Mouse (Mus musculus) kidney, postnatal 0 days (tissue): Measurements from ENCODE around the gene 1700024P04Rik. TPM values are rescaled to one million over a fixed set of nuclear protein-coding genes. Genes with fewer than 3 reads are reported as not detected.

Source experiments
- ATAC-seq: fragments of 200-750 bp; cut with Nextera tagmentation; replicated peaks from 2 replicates; pipeline ENCODE4 v1.8.0; 2017; ENCODE audit warnings: low read depth, moderate number of reproducible peaks, moderate TSS enrichment, moderate library complexity; ENCODE audit not compliant: low FRiP score
- DNase-seq: peaks from one replicate; pipeline ENCODE4 v3.0.0-alpha.2; 2016; ENCODE audit warnings: low spot score
- H3K27ac ChIP-seq: fragments of 300-500 bp; sonication (generic); 2 replicates; pipeline ENCODE4 v1.5.1; 2014; ENCODE audit warnings: mild to moderate bottlenecking
- H3K27me3 ChIP-seq: fragments of 300-500 bp; sonication (generic); 2 replicates; pipeline ENCODE4 v1.6.1; 2014; ENCODE audit warnings: low read length, mixed read lengths; ENCODE audit not compliant: insufficient read depth
- H3K36me3 ChIP-seq: fragments of 300-500 bp; sonication (generic); 2 replicates; pipeline ENCODE4 v1.6.1; 2014; ENCODE audit warnings: low read length, mixed read lengths; ENCODE audit not compliant: insufficient read depth
- H3K4me1 ChIP-seq: fragments of 300-500 bp; sonication (generic); replicated peaks from 2 replicates; pipeline ENCODE4 v1.6.1; 2014; ENCODE audit warnings: antibody characterized with exemption, low read length, mixed read lengths; ENCODE audit not compliant: insufficient read depth
- H3K4me2 ChIP-seq: fragments of 300-500 bp; sonication (generic); 2 replicates; pipeline ENCODE4 v1.6.1; 2014; ENCODE audit warnings: mild to moderate bottlenecking, low read length, moderate library complexity, mixed read lengths
- H3K4me3 ChIP-seq: fragments of 300-500 bp; sonication (generic); replicated peaks from 2 replicates; pipeline ENCODE4 v1.5.1; 2014; ENCODE audit warnings: low read depth, low read length
- H3K9ac ChIP-seq: fragments of 300-500 bp; sonication (generic); 2 replicates; pipeline ENCODE4 v1.6.1; 2014; ENCODE audit warnings: low read depth, low read length
- H3K9me3 ChIP-seq: fragments of 300-500 bp; sonication (generic); replicated peaks from 2 replicates; pipeline ENCODE4 v1.6.1; 2016; ENCODE audit warnings: low read length, inconsistent platforms, mixed read lengths
- CTCF ChIP-seq: IDR thresholded peaks from 2 replicates; pipeline ENCODE4 v1.5.1; 2016; ENCODE audit warnings: antibody characterized with exemption, low read depth, mild to moderate bottlenecking, moderate library complexity
- WGBS: fragments of 180-500 bp; shearing (Covaris S2); extraction: QIAGEN DNeasy Blood & Tissue Kit; methylation state at CpG from one replicate; pipeline ENCODE4 v1.1.7; 2014; 5-methylcytosine and 5-hydroxymethylcytosine counted together
- polyA plus RNA-seq: library from polyadenylated mRNA; unstranded; fragments of >200 nt; fragmentation: Nextera tagmentation; extraction: Ambion mirVana; gene quantifications from 2 replicates; pipeline ENCODE4 v1.2.1, GENCODE M21; 2015

The 1700024P04Rik gene
- polyA plus RNA-seq, 1 experiment from 2014 or later, result not detected

- DNase-seq (no peak), ATAC-seq (no peak)
- no peak overlapping the region for H3K4me3 ChIP-seq
- H3K27me3 ChIP-seq, result no peaks in the 10 kb centered on the region
- H3K4me1 ChIP-seq, result 0 out of 2 replicates have a peak, but pooled peaks cover 4% of the 10 kb centered on the region
- no peaks in the 10 kb centered on the region for H3K36me3 ChIP-seq
- no peak overlapping the region for H3K9ac ChIP-seq
- H3K4me2 ChIP-seq, result no peak overlapping the region
- no peak overlapping the region for H3K27ac ChIP-seq
- no peak for TF ChIP-seq CTCF
- 84% methylated on average over 5 of the region's 5 CpGs for WGBS
- H3K9me3 ChIP-seq, result no peaks in the 10 kb centered on the region
Measured at GRCm38 (mm10) chr13:98966583-98966982, 17.8 kb downstream of the 1700024P04Rik start.

GRCm38 (mm10) chr13:98963612-98964011 is 20.8 kb downstream of the 1700024P04Rik start:
- no peak for TF ChIP-seq CTCF
- Histone ChIP-seq H3K9me3 (no peaks in the 10 kb centered on the region), H3K4me2 (no peak overlapping the region), H3K4me3 (no peak overlapping the region), H3K36me3 (no peaks in the 10 kb centered on the region), H3K27me3 (no peaks in the 10 kb centered on the region), H3K9ac (no peak overlapping the region), H3K4me1 (0 out of 2 replicates have a peak, but pooled peaks cover 1% of the 10 kb centered on the region), H3K27ac (no peak overlapping the region)
- no peak for DNase-seq
- 0 out of 2 replicates have a peak, but pooled peaks have one; percentile 33 for ATAC-seq
- WGBS, result 95% methylated on average over 1 of the region's 1 CpGs

- no peaks in the 10 kb centered on the region for H3K36me3 ChIP-seq
- H3K27ac ChIP-seq, result no peak overlapping the region
- WGBS, result 67% methylated on average over 2 of the region's 2 CpGs
- H3K27me3 ChIP-seq, result no peaks in the 10 kb centered on the region
- H3K4me3 ChIP-seq, result no peak overlapping the region
- no peak overlapping the region for H3K4me2 ChIP-seq
- no peak for TF ChIP-seq CTCF
- ATAC-seq (no peak), DNase-seq (no peak)
- no peaks in the 10 kb centered on the region for H3K9me3 ChIP-seq
- no peak overlapping the region for H3K9ac ChIP-seq
- no peaks in the 10 kb centered on the region for H3K4me1 ChIP-seq
Measured at GRCm38 (mm10) chr13:98958177-98958576, 26.2 kb downstream of the 1700024P04Rik start.

GRCm38 (mm10) chr13:98956209-98956608 is 28.2 kb downstream of the 1700024P04Rik start:
- Histone ChIP-seq H3K36me3 (no peaks in the 10 kb centered on the region), H3K9me3 (no peaks in the 10 kb centered on the region), H3K27me3 (no peaks in the 10 kb centered on the region), H3K4me1 (no peaks in the 10 kb centered on the region), H3K9ac (no peak overlapping the region), H3K27ac (no peak overlapping the region), H3K4me3 (no peak overlapping the region), H3K4me2 (no peak overlapping the region)
- DNase-seq (no peak), ATAC-seq (no peak)
- WGBS, result 88% methylated on average over 2 of the region's 2 CpGs
- TF ChIP-seq CTCF, result no peak

GRCm38 (mm10) chr13:98955676-98956075 is 28.7 kb downstream of the 1700024P04Rik start:
- DNase-seq, result no peak
- no peaks in the 10 kb centered on the region for H3K9me3 ChIP-seq
- TF ChIP-seq CTCF, result no peak
- H3K36me3 ChIP-seq, result no peaks in the 10 kb centered on the region
- WGBS, result 57% methylated on average over 6 of the region's 6 CpGs
- peak; percentile 85 for ATAC-seq
- H3K27ac ChIP-seq, result no peak overlapping the region
- no peak overlapping the region for H3K9ac ChIP-seq
- H3K4me2 ChIP-seq, result no peak overlapping the region
- no peaks in the 10 kb centered on the region for H3K4me1 ChIP-seq
- H3K27me3 ChIP-seq, result no peaks in the 10 kb centered on the region
- H3K4me3 ChIP-seq, result no peak overlapping the region

- Histone ChIP-seq H3K27ac (no peak overlapping the region), H3K27me3 (no peaks in the 10 kb centered on the region), H3K9me3 (no peaks in the 10 kb centered on the region), H3K36me3 (no peaks in the 10 kb centered on the region), H3K4me2 (no peak overlapping the region), H3K4me3 (no peak overlapping the region), H3K4me1 (no peaks in the 10 kb centered on the region), H3K9ac (no peak overlapping the region)
- peak; percentile 46 for ATAC-seq
- no peak for TF ChIP-seq CTCF
- DNase-seq, result no peak
- whole genome bisulfite sequencing, result 46% methylated on average over 5 of the region's 5 CpGs
Measured at GRCm38 (mm10) chr13:98955226-98955625, 29.1 kb downstream of the 1700024P04Rik start.

- TF ChIP-seq CTCF, result no peak
- Histone ChIP-seq H3K9me3 (no peaks in the 10 kb centered on the region), H3K27me3 (no peaks in the 10 kb centered on the region), H3K4me2 (no peak overlapping the region), H3K36me3 (no peaks in the 10 kb centered on the region), H3K4me1 (no peaks in the 10 kb centered on the region), H3K4me3 (no peak overlapping the region), H3K9ac (no peak overlapping the region), H3K27ac (no peak overlapping the region)
- WGBS, result 64% methylated on average over 5 of the region's 5 CpGs
- DNase-seq (no peak), ATAC-seq (no peak)
Measured at GRCm38 (mm10) chr13:98953830-98954229, 30.5 kb downstream of the 1700024P04Rik start.
